Mouse (Mus musculus): ENCODE measurements around the gene Cd47.

Gene Cd47

GRCm38 (mm10) chr16:49799597-49800561, at the start of gene Cd47:
Gene Cd47 (plus strand): TSS chr16:49800533.
- no peak for DNase-seq (ENCODE audit: low spot score in 2 of 2)

- no peak for DNase-seq (ENCODE audit: low spot score in 2 of 2)
Observed at GRCm38 (mm10) chr16:49752906-49753305, 47.4 kb upstream of the Cd47 start.

- no peak for DNase-seq (ENCODE audit: low spot score in 2 of 2)
Observed at GRCm38 (mm10) chr16:49753318-49753717, 47.0 kb upstream of the Cd47 start.

GRCm38 (mm10) chr16:49760517-49761203, 39.7 kb upstream of the Cd47 start:
- DNase-seq (ENCODE audit: low spot score in 2 of 2): no peak

- DNase-seq (ENCODE audit: low spot score in 2 of 2): no peak
Observed at GRCm38 (mm10) chr16:49761981-49762380, 38.4 kb upstream of the Cd47 start.

- DNase-seq (ENCODE audit: low spot score in 2 of 2): no peak
Observed at GRCm38 (mm10) chr16:49766326-49766725, 34.0 kb upstream of the Cd47 start.

GRCm38 (mm10) chr16:49768491-49769031, 31.8 kb upstream of the Cd47 start:
- no peak for DNase-seq (ENCODE audit: low spot score in 2 of 2)

GRCm38 (mm10) chr16:49769831-49770261, 30.5 kb upstream of the Cd47 start:
- DNase-seq (ENCODE audit: low spot score in 2 of 2): no peak

GRCm38 (mm10) chr16:49770320-49771189, 29.8 kb upstream of the Cd47 start:
- no peak for DNase-seq (ENCODE audit: low spot score in 2 of 2)

GRCm38 (mm10) chr16:49771609-49772396, 28.5 kb upstream of the Cd47 start:
- DNase-seq (ENCODE audit: low spot score in 2 of 2): no peak

GRCm38 (mm10) chr16:49772576-49772975, 27.8 kb upstream of the Cd47 start:
- no peak for DNase-seq (ENCODE audit: low spot score in 2 of 2)

GRCm38 (mm10) chr16:49773068-49773467, 27.3 kb upstream of the Cd47 start:
- DNase-seq (ENCODE audit: low spot score in 2 of 2): no peak

- no peak for DNase-seq (ENCODE audit: low spot score in 2 of 2)
Observed at GRCm38 (mm10) chr16:49774059-49775001, 26.0 kb upstream of the Cd47 start.

GRCm38 (mm10) chr16:49775002-49775966, 25.0 kb upstream of the Cd47 start:
- DNase-seq (ENCODE audit: low spot score in 2 of 2): no peak

- DNase-seq (ENCODE audit: low spot score in 2 of 2): no peak
Observed at GRCm38 (mm10) chr16:49776981-49777380, 23.4 kb upstream of the Cd47 start.

GRCm38 (mm10) chr16:49781556-49782156, 18.7 kb upstream of the Cd47 start:
- no peak for DNase-seq (ENCODE audit: low spot score in 2 of 2)

GRCm38 (mm10) chr16:49783369-49783768, 17.0 kb upstream of the Cd47 start:
- DNase-seq (ENCODE audit: low spot score in 2 of 2): no peak

- no peak for DNase-seq (ENCODE audit: low spot score in 2 of 2)
Observed at GRCm38 (mm10) chr16:49786116-49786515, 14.2 kb upstream of the Cd47 start.
